Mouse (Mus musculus) erythroblast, embryonic 14.5 days (primary cell): ENCODE measurements around the gene Uba3.

Source experiments
- GATA1 ChIP-seq: IDR thresholded peaks from 2 replicates; pipeline ENCODE4 v1.6.1; 2012; ENCODE audit warnings: low read length, inconsistent platforms, mixed read lengths
- TAL1 ChIP-seq: IDR thresholded peaks from 3 replicates; pipeline ENCODE4 v1.6.1; 2012; ENCODE audit warnings: low read length, inconsistent platforms, mixed read lengths

DNA sequence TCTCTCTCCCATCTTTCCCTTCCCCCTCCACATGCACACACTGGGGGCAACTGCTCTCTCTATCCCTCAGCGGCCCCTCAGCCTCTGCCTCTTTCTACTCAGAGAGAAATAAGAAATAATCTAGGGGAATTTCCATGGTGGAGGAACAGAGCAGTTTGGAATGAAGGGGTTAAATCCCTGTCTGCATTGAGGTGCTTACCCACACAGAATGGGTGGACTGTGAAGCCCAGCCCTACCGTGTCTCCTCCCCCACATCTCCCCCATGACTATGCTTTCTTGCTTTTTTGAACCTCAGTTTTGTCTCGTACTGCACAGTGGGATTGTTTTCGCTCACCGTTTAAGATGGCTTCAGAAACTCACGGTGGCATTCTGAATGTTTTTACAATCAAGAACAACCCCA, 16.9 kb upstream of the Uba3 start:
- TF ChIP-seq GATA1 (no peak), TAL1 (no peak)
